ENCODE assay signal across 8 mouse cellular contexts in genomic region chr2:156257051-156257450, GRCm38 (mm10). TPM values are rescaled to one million over a fixed set of nuclear protein-coding genes. Genes with fewer than 3 reads are reported as not detected.
DNase-seq lines count a peak whose midpoint lies in the region; ATAC-seq and TF ChIP-seq lines count a peak whose summit lies in the region.

No protein-coding gene starts in this region.

- H3K9me3 ChIP-seq in hindbrain, embryonic 13.5 days, result no peaks in the 10 kb centered on the region
- H3K9me3 ChIP-seq in hindbrain, embryonic 11.5 days (ENCODE audit: control insufficient read depth, low read length), result no peaks in the 10 kb centered on the region
- no peaks in the 10 kb centered on the region for H3K9me3 ChIP-seq in heart, embryonic 12.5 days (replicated peaks)

- no peak for TF ChIP-seq POLR2A in thymus, adult 2 months (IDR thresholded peaks at IDR 0.05; ENCODE audit: control insufficient read depth, extremely low read depth, insufficient read depth, low read length, poor library complexity)

- peak overlapping the region; percentile 72 for H3K27ac ChIP-seq in hindbrain, embryonic 13.5 days
- H3K27ac ChIP-seq in hindbrain, embryonic 11.5 days (ENCODE audit: low read depth, low read length), result no peak overlapping the region
- H3K27ac ChIP-seq in heart, embryonic 12.5 days (ENCODE audit: poor library complexity, severe bottlenecking), result peak overlapping the region; percentile 57
- peak overlapping the region; percentile 33; the same call in 1 of the 2 replicates for H3K27ac ChIP-seq in thymus, adult 2 months (ENCODE audit: control insufficient read depth, insufficient read depth, low read length)

- no peak overlapping the region; the same call in 1 of the 2 replicates for H3K9ac ChIP-seq in hindbrain, embryonic 13.5 days
- no peak overlapping the region for H3K9ac ChIP-seq in hindbrain, embryonic 11.5 days (ENCODE audit: low read depth, low read length)
- no peak overlapping the region for H3K9ac ChIP-seq in heart, embryonic 12.5 days

- H3K36me3 ChIP-seq in hindbrain, embryonic 13.5 days, result peaks cover 58% of the 10 kb centered on the region
- 0 out of 2 replicates have a peak, but pooled peaks cover 3% of the 10 kb centered on the region for H3K36me3 ChIP-seq in hindbrain, embryonic 11.5 days (ENCODE audit: control insufficient read depth, insufficient read depth, low read length)
- H3K36me3 ChIP-seq in heart, embryonic 12.5 days, result peaks cover 45% of the 10 kb centered on the region
- H3K36me3 ChIP-seq in thymus, adult 2 months (ENCODE audit: control insufficient read depth, insufficient read depth, low read length), result peaks cover 14% of the 10 kb centered on the region

- TF ChIP-seq CTCF in thymus, adult 2 months (IDR thresholded peaks at IDR 0.05; ENCODE audit: borderline replicate concordance, control insufficient read depth, extremely low read depth, insufficient read depth, low read length, poor library complexity), result no peak

- H3K4me2 ChIP-seq in hindbrain, embryonic 13.5 days, result no peak overlapping the region
- H3K4me2 ChIP-seq in hindbrain, embryonic 11.5 days (replicated peaks; ENCODE audit: low read depth, low read length), result no peak overlapping the region
- H3K4me2 ChIP-seq in heart, embryonic 12.5 days, result no peak overlapping the region

- peaks cover 9% of the 10 kb centered on the region for H3K4me1 ChIP-seq in hindbrain, embryonic 13.5 days (replicated peaks)
- no peaks in the 10 kb centered on the region for H3K4me1 ChIP-seq in hindbrain, embryonic 11.5 days (replicated peaks; ENCODE audit: control insufficient read depth, insufficient read depth, low read length)
- H3K4me1 ChIP-seq in heart, embryonic 12.5 days (replicated peaks), result peaks cover 24% of the 10 kb centered on the region
- H3K4me1 ChIP-seq in thymus, adult 2 months (replicated peaks; ENCODE audit: control insufficient read depth, insufficient read depth, low read length), result peaks cover 21% of the 10 kb centered on the region

- 60% methylated on average over 2 of the region's 2 CpGs for WGBS in hindbrain, embryonic 13.5 days
- 68% methylated on average over 2 of the region's 2 CpGs for WGBS in hindbrain, embryonic 11.5 days
- WGBS in heart, embryonic 12.5 days, result 36% methylated on average over 2 of the region's 2 CpGs
- 7% methylated on average over 2 of the region's 2 CpGs for WGBS in thymus, adult 2 months

- DNase-seq in hindbrain, embryonic 11.5 days (ENCODE audit: low spot score), result no peak
- DNase-seq in adrenal gland, postnatal 14 days, result peak; percentile 69
- DNase-seq in kidney, postnatal 4 days, result peak; percentile 64 to 72
- DNase-seq in lung, postnatal 10 days, result peak; percentile 78
- peak; percentile 59 for DNase-seq in thymus, adult 2 months
- DNase-seq in c-Kit-positive CD71-positive TER-119-positive erythroid progenitor cells, embryonic 14.5 days (ENCODE audit: low spot score), result no peak

- no peak overlapping the region for H3K4me3 ChIP-seq in hindbrain, embryonic 13.5 days
- no peak overlapping the region for H3K4me3 ChIP-seq in hindbrain, embryonic 11.5 days (ENCODE audit: low read depth, low read length)
- no peak overlapping the region for H3K4me3 ChIP-seq in heart, embryonic 12.5 days
- H3K4me3 ChIP-seq in thymus, adult 2 months (ENCODE audit: control insufficient read depth, insufficient read depth, low read length), result no peak overlapping the region

- H3K27me3 ChIP-seq in hindbrain, embryonic 13.5 days, result no peaks in the 10 kb centered on the region
- H3K27me3 ChIP-seq in hindbrain, embryonic 11.5 days (ENCODE audit: control insufficient read depth, insufficient read depth, low read length), result no peaks in the 10 kb centered on the region
- no peaks in the 10 kb centered on the region for H3K27me3 ChIP-seq in heart, embryonic 12.5 days (replicated peaks)
- no peaks in the 10 kb centered on the region for H3K27me3 ChIP-seq in thymus, adult 2 months (ENCODE audit: control insufficient read depth, insufficient read depth, low read length)

- 0 out of 2 replicates have a peak, but pooled peaks have one; percentile 52 for ATAC-seq in hindbrain, embryonic 13.5 days (ENCODE audit: low FRiP score)
- ATAC-seq in hindbrain, embryonic 11.5 days (ENCODE audit: low FRiP score), result no peak
- ATAC-seq in heart, embryonic 12.5 days (ENCODE audit: insufficient number of reproducible peaks, low FRiP score), result peak; percentile 29; the same call in 1 of the 2 replicates

RNA-seq across cellular contexts. Expression of gene Cnbd2, which starts 55.0 kb away (rescaled TPM):
- 6.3 and 7.7 TPM in 2 replicates for polyA plus RNA-seq in hindbrain, embryonic 13.5 days (2015; fragmentation: Nextera tagmentation; extraction: Ambion mirVana)
- polyA plus RNA-seq in hindbrain, embryonic 11.5 days (2014; fragmentation: Nextera tagmentation; extraction: Ambion mirVana), result 4.4 and 4.6 TPM in 2 replicates
- 1.5 and 2.6 TPM in 2 replicates for total RNA-seq in adrenal gland, postnatal 14 days (2021)
- 2.9 and 3.3 TPM in 2 replicates for polyA plus RNA-seq in heart, embryonic 12.5 days (2016; fragmentation: Nextera tagmentation; extraction: Ambion mirVana)
- 0.94 and 1.6 TPM in 2 replicates for polyA plus RNA-seq in thymus, adult 2 months (2012; rRNA removed)

RNA-seq across cellular contexts. Expression of gene Scand1, which starts 55.5 kb away (rescaled TPM):
- 84.7 and 95.3 TPM in 2 replicates for polyA plus RNA-seq in hindbrain, embryonic 13.5 days (2015; fragmentation: Nextera tagmentation; extraction: Ambion mirVana)
- 81.9 and 87.2 TPM in 2 replicates for polyA plus RNA-seq in hindbrain, embryonic 11.5 days (2014; fragmentation: Nextera tagmentation; extraction: Ambion mirVana)
- 93.5 and 97.9 TPM in 2 replicates for total RNA-seq in adrenal gland, postnatal 14 days (2021)
- polyA plus RNA-seq in heart, embryonic 12.5 days (2016; fragmentation: Nextera tagmentation; extraction: Ambion mirVana), result 77.2 and 79.9 TPM in 2 replicates
- polyA plus RNA-seq in thymus, adult 2 months (2012; rRNA removed), result 326 and 425 TPM in 2 replicates

Comparison
In these comparisons a context has a peak if more than half of its experiments do, and no peak if none do; other contexts are left out.
1. DNase-seq: peak in adrenal gland, postnatal 14 days (single experiment), kidney, postnatal 4 days (2 of 2), lung, postnatal 10 days (single experiment) and thymus, adult 2 months (single experiment); none in hindbrain, embryonic 11.5 days (single experiment) and c-Kit-positive CD71-positive TER-119-positive erythroid progenitor cells, embryonic 14.5 days (single experiment).